Mouse (Mus musculus): ENCODE measurements around the gene D17Wsu92e.

DNA sequence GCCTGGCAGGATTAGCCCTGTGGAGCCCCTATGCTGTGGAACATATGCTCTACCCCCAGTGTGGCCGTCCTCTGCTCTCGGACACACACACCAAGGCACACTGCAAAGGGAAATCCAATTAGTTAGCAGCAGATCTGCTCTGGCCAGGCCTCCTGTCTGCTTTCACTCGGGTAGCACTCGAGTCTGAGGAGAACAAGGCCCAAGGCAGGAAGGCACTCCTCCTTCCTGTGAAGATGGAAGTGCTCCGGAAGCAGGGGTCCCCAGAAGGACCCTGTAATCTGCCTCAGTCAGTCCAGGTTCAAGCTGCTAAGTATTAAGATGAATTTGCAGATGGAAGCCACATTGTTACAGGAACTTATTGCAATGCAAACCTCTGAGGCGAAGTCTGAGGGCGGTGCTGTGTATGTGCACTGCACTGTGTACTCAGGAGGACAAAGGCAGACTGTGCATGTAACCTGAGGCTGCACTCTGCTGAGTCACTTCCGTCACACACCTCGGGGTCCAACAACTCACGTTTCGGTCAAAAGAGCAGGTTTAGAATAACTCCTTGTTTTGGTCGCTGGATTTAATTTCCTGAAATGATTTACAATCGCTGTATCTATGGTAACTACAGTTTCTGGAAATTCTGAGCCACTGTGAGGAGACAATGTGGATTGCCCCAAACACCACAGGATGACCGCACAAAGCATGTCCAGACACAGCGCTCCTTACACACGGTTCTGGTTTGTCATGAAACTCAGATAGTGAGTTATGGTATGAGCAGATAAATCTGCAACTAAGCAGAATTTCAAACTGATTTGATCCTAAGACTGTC is 20.5 kb downstream of the D17Wsu92e start:
- TF ChIP-seq CTCF (IDR thresholded peaks at IDR 0.05; ENCODE audit: low read depth, low read length), result no peak
- TF ChIP-seq POLR2A (IDR thresholded peaks at IDR 0.05; ENCODE audit: borderline replicate concordance, low read depth, low read length), result no peak

Data from bone marrow macrophage, adult 2 months (primary cell).